Mouse (Mus musculus) liver, adult 2 months (tissue): ENCODE measurements at regions not wholly inside any gene's neighbourhood (a gene's known extent, or its start where the extent isn't known, plus 50 kb on each side); places are given as distances from the start of the nearest gene placed in this dataset.
"Not testable (repeated sequence)": the region's sequence is repeated elsewhere in the genome, so short reads cannot be mapped to it uniquely, and the experiment has no call there.

Source experiments
- DNase-seq: peaks from one replicate; pipeline ENCODE4 v3.0.0-alpha.2; 2011; ENCODE audit warnings: low read depth, low spot score; ENCODE audit errors: extremely low read depth
- H3K27ac ChIP-seq: fragments of 200-500 bp; replicated peaks from 2 replicates; pipeline ENCODE4 v1.5.1; 2012; ENCODE audit warnings: low read depth, mild to moderate bottlenecking, control low read depth, inconsistent platforms, low read length; ENCODE audit not compliant: insufficient read depth
- H3K27me3 ChIP-seq: fragments of 200-500 bp; 2 replicates; pipeline ENCODE4 v1.6.1; 2012; ENCODE audit warnings: mild to moderate bottlenecking, moderate library complexity, low read length, inconsistent platforms; ENCODE audit not compliant: control insufficient read depth, insufficient read depth
- H3K36me3 ChIP-seq: fragments of 200-500 bp; 2 replicates; pipeline ENCODE4 v1.6.1; 2012; ENCODE audit warnings: low read length, inconsistent platforms; ENCODE audit not compliant: control insufficient read depth, insufficient read depth
- H3K4me1 ChIP-seq: fragments of 200-500 bp; 2 replicates; pipeline ENCODE4 v1.6.1; 2011; ENCODE audit warnings: low read length; ENCODE audit not compliant: control insufficient read depth, insufficient read depth
- H3K4me3 ChIP-seq: fragments of 200-500 bp; 2 replicates; pipeline ENCODE4 v1.5.1; 2011; ENCODE audit warnings: low read depth, mild to moderate bottlenecking, control low read depth, low read length, moderate library complexity; ENCODE audit not compliant: insufficient read depth
- H3K79me2 ChIP-seq: fragments of 200-500 bp; 2 replicates; pipeline ENCODE4 v1.6.1; 2012; ENCODE audit warnings: inconsistent platforms, mild to moderate bottlenecking, low read length, moderate library complexity; ENCODE audit not compliant: control insufficient read depth, insufficient read depth
- H3K9ac ChIP-seq: fragments of 200-500 bp; 2 replicates; pipeline ENCODE4 v1.6.1; 2012; ENCODE audit warnings: low read depth, mild to moderate bottlenecking, control low read depth, inconsistent platforms, low read length
- CTCF ChIP-seq: fragments of 200-500 bp; IDR thresholded peaks from 2 replicates; pipeline ENCODE4 v1.5.1; 2011; ENCODE audit warnings: low read depth, low read length, control low read depth
- POLR2A ChIP-seq: fragments of 200-500 bp; IDR thresholded peaks from 2 replicates; pipeline ENCODE4 v1.6.1; 2011; ENCODE audit warnings: low read length, control low read depth; ENCODE audit not compliant: insufficient read depth; ENCODE audit errors: extremely low read depth
- WGBS: fragments of 180-500 bp; shearing (Covaris S2); methylation state at CpG from one replicate; pipeline ENCODE4 v1.1.7; 2018; 5-methylcytosine and 5-hydroxymethylcytosine counted together

DNA sequence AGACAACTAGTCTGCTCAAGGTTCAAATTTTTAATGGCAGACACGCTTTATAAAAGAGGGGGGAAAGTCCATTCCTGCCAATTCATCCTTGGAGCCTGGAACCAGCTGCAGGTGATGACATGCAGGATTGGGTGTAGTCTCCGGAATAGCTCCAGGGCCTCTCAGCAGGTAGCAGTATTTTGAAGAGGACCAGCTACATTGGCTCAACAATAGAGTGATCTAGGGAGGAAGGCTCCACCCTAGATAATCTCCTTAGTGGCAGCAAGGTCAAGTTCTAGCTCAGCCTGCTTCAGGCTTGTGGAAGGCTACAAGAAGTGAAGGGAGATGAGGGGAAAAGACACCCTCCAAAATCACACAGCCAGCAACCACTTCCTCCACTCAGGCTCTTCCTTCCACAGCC lies 1405.1 kb downstream of the 4930444P10Rik start:
- not testable (repeated sequence) for H3K27ac ChIP-seq, H3K27me3 ChIP-seq, H3K79me2 ChIP-seq, H3K4me3 ChIP-seq, H3K4me1 ChIP-seq, H3K9ac ChIP-seq, DNase-seq, H3K36me3 ChIP-seq
- 84% methylated on average over 2 of the region's 2 CpGs for WGBS

- no peaks in the 10 kb centered on the region for H3K36me3 ChIP-seq
- DNase-seq, result no peak
- H3K4me3 ChIP-seq, result no peak overlapping the region
- no peaks in the 10 kb centered on the region for H3K4me1 ChIP-seq
- no peaks in the 10 kb centered on the region for H3K79me2 ChIP-seq
- H3K27me3 ChIP-seq, result no peaks in the 10 kb centered on the region
- 52% methylated on average over 2 of the region's 2 CpGs for WGBS
- TF ChIP-seq CTCF (no peak), POLR2A (no peak)
- no peak overlapping the region for H3K9ac ChIP-seq
- no peak overlapping the region for H3K27ac ChIP-seq
Measured at GRCm38 (mm10) chr1:14686172-14686571, 1407.0 kb downstream of the 4930444P10Rik start.

GRCm38 (mm10) chr1:14680443-14680842 lies 1412.7 kb downstream of the 4930444P10Rik start:
- WGBS, result 77% methylated on average over 3 of the region's 3 CpGs
- no peak for TF ChIP-seq CTCF
- TF ChIP-seq POLR2A, result no peak
- no peak overlapping the region for H3K9ac ChIP-seq
- no peaks in the 10 kb centered on the region for H3K4me1 ChIP-seq
- no peak for DNase-seq
- H3K36me3 ChIP-seq, result no peaks in the 10 kb centered on the region
- H3K27ac ChIP-seq, result no peak overlapping the region
- H3K79me2 ChIP-seq, result no peaks in the 10 kb centered on the region
- no peaks in the 10 kb centered on the region for H3K27me3 ChIP-seq
- H3K4me3 ChIP-seq, result no peak overlapping the region

- Histone ChIP-seq H3K79me2 (no peaks in the 10 kb centered on the region), H3K36me3 (no peaks in the 10 kb centered on the region), H3K9ac (no peak overlapping the region), H3K27me3 (no peaks in the 10 kb centered on the region), H3K27ac (no peak overlapping the region), H3K4me1 (no peaks in the 10 kb centered on the region), H3K4me3 (no peak overlapping the region)
- 43% methylated on average over 6 of the region's 6 CpGs for WGBS
- TF ChIP-seq POLR2A, result no peak
- TF ChIP-seq CTCF, result no peak
- DNase-seq, result no peak
Measured at GRCm38 (mm10) chr1:14672393-14672999, 1420.6 kb downstream of the 4930444P10Rik start.

- Histone ChIP-seq H3K27me3 (no peaks in the 10 kb centered on the region), H3K36me3 (no peaks in the 10 kb centered on the region), H3K9ac (no peak overlapping the region), H3K79me2 (no peaks in the 10 kb centered on the region), H3K27ac (no peak overlapping the region), H3K4me3 (no peak overlapping the region), H3K4me1 (no peaks in the 10 kb centered on the region)
- no peak for DNase-seq
- WGBS, result 71% methylated on average over 6 of the region's 6 CpGs
- no peak for TF ChIP-seq CTCF
- TF ChIP-seq POLR2A, result no peak
Measured at GRCm38 (mm10) chr1:14662706-14663312, 1430.3 kb downstream of the 4930444P10Rik start.

- Histone ChIP-seq H3K9ac (no peak overlapping the region), H3K27me3 (no peaks in the 10 kb centered on the region), H3K4me3 (no peak overlapping the region), H3K4me1 (no peaks in the 10 kb centered on the region), H3K79me2 (no peaks in the 10 kb centered on the region), H3K36me3 (no peaks in the 10 kb centered on the region), H3K27ac (no peak overlapping the region)
- 65% methylated on average over 2 of the region's 2 CpGs for WGBS
- DNase-seq, result peak; percentile 8
- no peak for TF ChIP-seq CTCF
- no peak for TF ChIP-seq POLR2A
Measured at GRCm38 (mm10) chr1:14661854-14662253, 1431.3 kb downstream of the 4930444P10Rik start.
